Mouse (Mus musculus): ENCODE data around the gene Gm44790. TPM values are rescaled to one million over a fixed set of nuclear protein-coding genes. Genes with fewer than 3 reads are reported as not detected.

The Gm44790 gene
- polyA plus RNA-seq, 1 experiment from 2014 or later: not detected

GRCm38 (mm10) chr6:86391326-86391725, 35.1 kb upstream of the Gm44790 start:
- Histone ChIP-seq H3K4me3 (ENCODE audit: low read depth, low read length) (no peak overlapping the region), H3K36me3 (ENCODE audit: control insufficient read depth, insufficient read depth) (peaks cover 30% of the 10 kb centered on the region)

GRCm38 (mm10) chr6:86393187-86393586, 33.3 kb upstream of the Gm44790 start:
- Histone ChIP-seq H3K4me2 (ENCODE audit: low read depth, low read length) (no peak overlapping the region), H3K27me3 (ENCODE audit: control insufficient read depth, insufficient read depth, low read depth, low read length) (no peaks in the 10 kb centered on the region), H3K27ac (ENCODE audit: low read length) (no peak overlapping the region), H3K9ac (ENCODE audit: low read depth, low read length) (no peak overlapping the region), H3K9me3 (replicated peaks; ENCODE audit: control insufficient read depth, low read length) (no peaks in the 10 kb centered on the region), H3K4me1 (ENCODE audit: control insufficient read depth, low read depth, low read length) (peaks cover 25% of the 10 kb centered on the region), H3K4me3 (ENCODE audit: low read depth, low read length) (no peak overlapping the region), H3K36me3 (ENCODE audit: control insufficient read depth, insufficient read depth) (peaks cover 30% of the 10 kb centered on the region)
- no peak for ATAC-seq (ENCODE audit: low read depth)
- WGBS (ENCODE audit: insufficient replicate concordance): 62% methylated on average over 1 of the region's 1 CpGs

More at GRCm38 (mm10) chr6:86391326-86391725, 35.1 kb upstream of the Gm44790 start:
- Histone ChIP-seq H3K27ac (ENCODE audit: low read length) (no peak overlapping the region), H3K9me3 (replicated peaks; ENCODE audit: control insufficient read depth, low read length) (no peaks in the 10 kb centered on the region), H3K9ac (ENCODE audit: low read depth, low read length) (no peak overlapping the region), H3K27me3 (ENCODE audit: control insufficient read depth, insufficient read depth, low read depth, low read length) (no peaks in the 10 kb centered on the region), H3K4me1 (ENCODE audit: control insufficient read depth, low read depth, low read length) (peaks cover 11% of the 10 kb centered on the region), H3K4me2 (ENCODE audit: low read depth, low read length) (no peak overlapping the region)
- WGBS (ENCODE audit: insufficient replicate concordance): 83% methylated on average over 5 of the region's 5 CpGs
- no peak for ATAC-seq (ENCODE audit: low read depth)

GRCm38 (mm10) chr6:86394078-86394720, 32.3 kb upstream of the Gm44790 start:
- Histone ChIP-seq H3K4me3 (ENCODE audit: low read depth, low read length) (no peak overlapping the region), H3K4me2 (ENCODE audit: low read depth, low read length) (no peak overlapping the region), H3K36me3 (ENCODE audit: control insufficient read depth, insufficient read depth) (peaks cover 27% of the 10 kb centered on the region), H3K27me3 (ENCODE audit: control insufficient read depth, insufficient read depth, low read depth, low read length) (no peaks in the 10 kb centered on the region), H3K4me1 (ENCODE audit: control insufficient read depth, low read depth, low read length) (peaks cover 25% of the 10 kb centered on the region), H3K9me3 (replicated peaks; ENCODE audit: control insufficient read depth, low read length) (no peaks in the 10 kb centered on the region), H3K27ac (ENCODE audit: low read length) (0 out of 2 replicates have a peak overlapping the region, but pooled peaks have one; percentile 9), H3K9ac (ENCODE audit: low read depth, low read length) (no peak overlapping the region)
- 75% methylated on average over 17 of the region's 17 CpGs for WGBS (ENCODE audit: insufficient replicate concordance)
- no peak for ATAC-seq (ENCODE audit: low read depth)

GRCm38 (mm10) chr6:86395021-86395420, 31.4 kb upstream of the Gm44790 start:
- peaks cover 25% of the 10 kb centered on the region for H3K4me1 ChIP-seq (ENCODE audit: control insufficient read depth, low read depth, low read length)
- peak overlapping the region; percentile 47 for H3K27ac ChIP-seq (ENCODE audit: low read length)
- peaks cover 24% of the 10 kb centered on the region for H3K36me3 ChIP-seq (ENCODE audit: control insufficient read depth, insufficient read depth)
- H3K4me3 ChIP-seq (ENCODE audit: low read depth, low read length): peak overlapping the region; percentile 95
- H3K27me3 ChIP-seq (ENCODE audit: control insufficient read depth, insufficient read depth, low read depth, low read length): no peaks in the 10 kb centered on the region
- no peak for ATAC-seq (ENCODE audit: low read depth)
- no peak overlapping the region for H3K9ac ChIP-seq (ENCODE audit: low read depth, low read length)
- peak overlapping the region; percentile 89 for H3K4me2 ChIP-seq (ENCODE audit: low read depth, low read length)
- no peaks in the 10 kb centered on the region for H3K9me3 ChIP-seq (replicated peaks; ENCODE audit: control insufficient read depth, low read length)
- WGBS (ENCODE audit: insufficient replicate concordance): 66% methylated on average over 9 of the region's 9 CpGs

- Histone ChIP-seq H3K27ac (ENCODE audit: low read length) (peak overlapping the region; percentile 89), H3K4me1 (ENCODE audit: control insufficient read depth, low read depth, low read length) (peaks cover 28% of the 10 kb centered on the region), H3K9ac (ENCODE audit: low read depth, low read length) (peak overlapping the region; percentile 85), H3K27me3 (ENCODE audit: control insufficient read depth, insufficient read depth, low read depth, low read length) (no peaks in the 10 kb centered on the region), H3K4me3 (ENCODE audit: low read depth, low read length) (peak overlapping the region; percentile 95), H3K4me2 (ENCODE audit: low read depth, low read length) (peak overlapping the region; percentile 89), H3K9me3 (replicated peaks; ENCODE audit: control insufficient read depth, low read length) (no peaks in the 10 kb centered on the region), H3K36me3 (ENCODE audit: control insufficient read depth, insufficient read depth) (peaks cover 15% of the 10 kb centered on the region)
- WGBS (ENCODE audit: insufficient replicate concordance): 9% methylated on average over 10 of the region's 10 CpGs
- no peak for ATAC-seq (ENCODE audit: low read depth)
These were observed 30.5 kb upstream of the Gm44790 start for GRCm38 (mm10) chr6:86395969-86396368.

- Histone ChIP-seq H3K9ac (ENCODE audit: low read depth, low read length) (peak within 1 kb of the TSS; percentile 85), H3K27me3 (ENCODE audit: control insufficient read depth, insufficient read depth, low read depth, low read length) (no peaks in the 10 kb centered on the region), H3K4me1 (ENCODE audit: control insufficient read depth, low read depth, low read length) (peaks cover 31% of the 10 kb centered on the region), H3K4me3 (ENCODE audit: low read depth, low read length) (peak within 1 kb of the TSS; percentile 95), H3K27ac (ENCODE audit: low read length) (peak within 1 kb of the TSS; percentile 89), H3K36me3 (ENCODE audit: control insufficient read depth, insufficient read depth) (peaks cover 7% of the 10 kb centered on the region), H3K4me2 (ENCODE audit: low read depth, low read length) (peak within 1 kb of the TSS; percentile 89), H3K9me3 (replicated peaks; ENCODE audit: control insufficient read depth, low read length) (no peaks in the 10 kb centered on the region)
- peak; percentile 87 for ATAC-seq (ENCODE audit: low read depth)
- under 1% methylated on average over 50 of the region's 51 CpGs for WGBS (ENCODE audit: insufficient replicate concordance)
These were observed 29.7 kb upstream of the Gm44790 start, which contains the start of gene Pcyox1 for GRCm38 (mm10) chr6:86396581-86397256. Gene Pcyox1 (minus strand): TSS chr6:86397154.

- H3K9me3 ChIP-seq (replicated peaks; ENCODE audit: control insufficient read depth, low read length): no peaks in the 10 kb centered on the region
- peaks cover 4% of the 10 kb centered on the region; the same call in 1 of the 2 replicates for H3K36me3 ChIP-seq (ENCODE audit: control insufficient read depth, insufficient read depth)
- peak overlapping the region; percentile 95 for H3K4me3 ChIP-seq (ENCODE audit: low read depth, low read length)
- WGBS (ENCODE audit: insufficient replicate concordance): 3% methylated on average over 14 of the region's 14 CpGs
- peak overlapping the region; percentile 85 for H3K9ac ChIP-seq (ENCODE audit: low read depth, low read length)
- H3K4me2 ChIP-seq (ENCODE audit: low read depth, low read length): peak overlapping the region; percentile 89
- ATAC-seq (ENCODE audit: low read depth): no peak
- H3K27me3 ChIP-seq (ENCODE audit: control insufficient read depth, insufficient read depth, low read depth, low read length): no peaks in the 10 kb centered on the region
- peaks cover 31% of the 10 kb centered on the region for H3K4me1 ChIP-seq (ENCODE audit: control insufficient read depth, low read depth, low read length)
- peak overlapping the region; percentile 89 for H3K27ac ChIP-seq (ENCODE audit: low read length)
These were observed 29.0 kb upstream of the Gm44790 start for GRCm38 (mm10) chr6:86397257-86397980.

GRCm38 (mm10) chr6:86398986-86399385, 27.5 kb upstream of the Gm44790 start:
- H3K4me3 ChIP-seq (ENCODE audit: low read depth, low read length): no peak overlapping the region
- 77% methylated on average over 2 of the region's 2 CpGs for WGBS (ENCODE audit: insufficient replicate concordance)
- H3K27ac ChIP-seq (ENCODE audit: low read length): no peak overlapping the region
- H3K9ac ChIP-seq (ENCODE audit: low read depth, low read length): no peak overlapping the region
- peaks cover 4% of the 10 kb centered on the region; the same call in 1 of the 2 replicates for H3K36me3 ChIP-seq (ENCODE audit: control insufficient read depth, insufficient read depth)
- peaks cover 33% of the 10 kb centered on the region for H3K4me1 ChIP-seq (ENCODE audit: control insufficient read depth, low read depth, low read length)
- no peaks in the 10 kb centered on the region for H3K9me3 ChIP-seq (replicated peaks; ENCODE audit: control insufficient read depth, low read length)
- no peak overlapping the region for H3K4me2 ChIP-seq (ENCODE audit: low read depth, low read length)
- no peaks in the 10 kb centered on the region for H3K27me3 ChIP-seq (ENCODE audit: control insufficient read depth, insufficient read depth, low read depth, low read length)
- no peak for ATAC-seq (ENCODE audit: low read depth)
